Mouse (Mus musculus): ENCODE data around the gene Pde1b. TPM values are rescaled to one million over a fixed set of nuclear protein-coding genes. Genes with fewer than 3 reads are reported as not detected.

The Pde1b gene
- total and polyA plus RNA-seq, 3 experiments: 0.99 to 2.8 (median 1.0) TPM

DNA sequence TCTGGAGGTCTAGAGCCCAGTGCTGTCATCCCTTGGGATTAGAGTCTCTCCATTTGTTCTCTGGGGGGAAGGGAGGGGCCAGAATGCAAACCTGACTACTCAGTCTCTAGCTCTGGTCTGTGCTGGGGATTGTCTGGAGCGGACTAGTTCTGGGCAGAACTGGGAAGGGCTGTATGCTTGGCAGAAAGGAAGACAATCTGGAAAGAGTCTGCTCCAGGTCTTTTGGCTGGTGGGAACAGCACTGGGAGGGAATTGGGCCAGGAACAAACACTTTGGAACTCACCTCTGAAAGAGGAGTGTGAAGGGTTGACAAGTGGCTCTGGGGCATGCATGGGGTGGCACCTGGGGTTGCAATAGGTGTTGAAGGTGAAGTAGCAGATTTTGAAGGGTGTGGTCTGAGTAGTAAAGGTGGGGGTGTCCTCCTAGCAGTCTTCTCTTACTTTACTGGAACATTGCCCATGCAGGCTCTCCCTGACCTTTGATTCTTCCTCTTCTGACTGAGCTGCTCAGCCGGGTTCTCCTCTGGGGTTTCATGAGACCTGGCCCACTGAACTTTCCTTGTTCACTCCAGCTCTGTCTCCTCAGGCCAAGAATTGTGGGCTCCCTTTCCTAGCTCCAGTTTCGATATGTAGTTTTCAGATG lies 19.7 kb downstream of the Pde1b start:
- H3K4me1 ChIP-seq (ENCODE audit: control insufficient read depth, insufficient read depth, low read length): no peaks in the 10 kb centered on the region
- TF ChIP-seq CTCF (IDR thresholded peaks at IDR 0.05) (no peak), EP300 (IDR thresholded peaks at IDR 0.05; ENCODE audit: insufficient read depth, low read depth, low read length) (no peak), POLR2A (IDR thresholded peaks at IDR 0.05; ENCODE audit: insufficient read depth, low read depth, low read length) (no peak)
- H3K27ac ChIP-seq: no peak overlapping the region
- no peak for DNase-seq
- no peak overlapping the region for H3K4me3 ChIP-seq
- no peaks in the 10 kb centered on the region for H3K27me3 ChIP-seq (ENCODE audit: control insufficient read depth, insufficient read depth, low read length)
- H3K79me2 ChIP-seq (replicated peaks; ENCODE audit: control insufficient read depth, insufficient read depth, low read length): no peaks in the 10 kb centered on the region
- H3K36me3 ChIP-seq (ENCODE audit: control insufficient read depth, insufficient read depth, low read length): no peaks in the 10 kb centered on the region
- intact Hi-C loops (cut with DNase I): no loop called here
- WGBS: 57% methylated on average over 3 of the region's 3 CpGs
- no peak overlapping the region for H3K9ac ChIP-seq (ENCODE audit: low read depth, low read length)

DNA sequence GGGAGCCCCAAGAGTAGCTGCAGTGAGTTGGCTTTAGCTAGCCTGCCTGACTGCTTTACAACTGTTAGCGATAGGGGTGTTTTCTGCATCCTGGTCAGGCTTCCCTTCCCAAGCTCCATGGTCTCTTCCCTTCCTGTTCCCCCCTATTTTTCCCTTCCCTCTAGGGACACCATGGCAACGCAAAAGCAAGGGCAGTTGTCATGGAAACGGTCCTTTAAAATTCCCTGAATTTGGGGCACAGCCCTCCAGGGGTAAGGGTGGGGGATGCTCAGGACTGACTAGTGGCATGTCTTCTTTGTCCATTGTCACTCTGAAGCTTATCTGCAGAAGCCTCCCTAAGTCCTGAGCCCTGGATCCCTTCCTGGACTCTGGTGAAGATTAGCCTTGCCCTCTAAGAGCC lies 20.3 kb downstream of the Pde1b start:
- no peaks in the 10 kb centered on the region for H3K36me3 ChIP-seq (ENCODE audit: control insufficient read depth, insufficient read depth, low read length)
- 67% methylated on average over 3 of the region's 3 CpGs for WGBS
- no peak for DNase-seq
- no peaks in the 10 kb centered on the region for H3K27me3 ChIP-seq (ENCODE audit: control insufficient read depth, insufficient read depth, low read length)
- H3K4me3 ChIP-seq: no peak overlapping the region
- H3K27ac ChIP-seq: no peak overlapping the region
- intact Hi-C loops (cut with DNase I): no loop called here
- no peaks in the 10 kb centered on the region for H3K79me2 ChIP-seq (replicated peaks; ENCODE audit: control insufficient read depth, insufficient read depth, low read length)
- H3K9ac ChIP-seq (ENCODE audit: low read depth, low read length): no peak overlapping the region
- H3K4me1 ChIP-seq (ENCODE audit: control insufficient read depth, insufficient read depth, low read length): no peaks in the 10 kb centered on the region
- no peak for TF ChIP-seq POLR2A (IDR thresholded peaks at IDR 0.05; ENCODE audit: insufficient read depth, low read depth, low read length)
- TF ChIP-seq EP300 (IDR thresholded peaks at IDR 0.05; ENCODE audit: insufficient read depth, low read depth, low read length): no peak

DNA sequence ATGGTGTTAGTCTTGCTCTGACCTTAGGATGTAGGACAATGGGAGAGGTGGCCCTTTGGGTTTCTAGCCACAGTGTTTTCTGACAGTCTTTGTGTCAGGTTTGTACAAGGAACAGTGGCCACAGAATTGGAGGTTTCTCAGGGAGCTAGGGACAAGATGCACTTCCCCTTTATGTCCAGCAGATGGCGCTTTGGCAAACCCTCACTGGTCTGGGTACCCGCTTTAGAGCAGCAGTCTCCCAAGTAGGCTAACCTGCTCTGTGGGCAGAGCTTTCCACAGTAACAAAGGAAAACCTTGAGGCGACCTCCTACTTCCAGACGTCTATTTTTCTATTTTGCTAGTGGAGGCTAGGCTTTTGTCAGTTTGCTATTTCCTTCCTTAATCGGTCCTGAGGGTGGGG lies 27.5 kb downstream of the Pde1b start:
- Histone ChIP-seq H3K27ac (no peak overlapping the region), H3K79me2 (replicated peaks; ENCODE audit: control insufficient read depth, insufficient read depth, low read length) (no peaks in the 10 kb centered on the region), H3K36me3 (ENCODE audit: control insufficient read depth, insufficient read depth, low read length) (no peaks in the 10 kb centered on the region), H3K4me1 (ENCODE audit: control insufficient read depth, insufficient read depth, low read length) (no peaks in the 10 kb centered on the region), H3K27me3 (ENCODE audit: control insufficient read depth, insufficient read depth, low read length) (no peaks in the 10 kb centered on the region), H3K4me3 (no peak overlapping the region), H3K9ac (ENCODE audit: low read depth, low read length) (no peak overlapping the region)
- peak; percentile 33 to 56 for DNase-seq
- TF ChIP-seq POLR2A (IDR thresholded peaks at IDR 0.05; ENCODE audit: insufficient read depth, low read depth, low read length) (no peak), CTCF (IDR thresholded peaks at IDR 0.05) (peak; percentile 98), EP300 (IDR thresholded peaks at IDR 0.05; ENCODE audit: insufficient read depth, low read depth, low read length) (no peak)
- intact Hi-C loops (cut with DNase I): no loop called here
- WGBS: 9% methylated on average over 5 of the region's 5 CpGs

DNA sequence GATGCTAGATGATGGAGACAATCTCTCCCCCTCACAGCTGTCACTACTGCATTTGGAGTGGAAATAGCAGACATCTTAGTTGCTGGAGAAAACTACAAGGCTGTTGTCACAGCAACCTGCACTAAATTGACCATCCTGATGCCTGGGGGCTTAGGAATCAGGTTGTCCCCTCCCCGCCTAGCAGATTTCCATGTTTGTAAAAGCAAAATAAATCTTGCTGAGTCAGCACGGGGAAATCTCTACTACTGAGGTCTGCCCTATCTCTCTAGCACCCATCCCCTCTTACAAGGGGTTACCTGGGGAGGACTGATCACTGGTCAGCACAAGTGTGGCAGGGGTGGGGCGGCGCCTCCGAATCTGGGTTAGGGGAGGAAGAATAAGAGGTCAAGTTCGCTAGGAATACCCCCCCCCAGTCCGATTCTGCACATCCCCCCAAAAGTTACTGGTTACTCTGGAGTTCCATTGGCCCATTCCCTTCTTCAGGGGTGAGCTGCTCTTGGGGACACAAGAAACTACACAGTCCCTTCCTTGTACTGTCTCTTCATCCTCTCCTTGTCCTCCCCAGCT lies 31.3 kb downstream of the Pde1b start:
- intact Hi-C loops (cut with DNase I): no loop called here
- no peak for DNase-seq
- TF ChIP-seq CTCF (IDR thresholded peaks at IDR 0.05): no peak
- TF ChIP-seq EP300 (IDR thresholded peaks at IDR 0.05; ENCODE audit: insufficient read depth, low read depth, low read length): no peak
- TF ChIP-seq POLR2A (IDR thresholded peaks at IDR 0.05; ENCODE audit: insufficient read depth, low read depth, low read length): no peak
- Histone ChIP-seq H3K27ac (no peak overlapping the region), H3K79me2 (replicated peaks; ENCODE audit: control insufficient read depth, insufficient read depth, low read length) (no peaks in the 10 kb centered on the region), H3K4me3 (no peak overlapping the region), H3K9ac (ENCODE audit: low read depth, low read length) (no peak overlapping the region), H3K36me3 (ENCODE audit: control insufficient read depth, insufficient read depth, low read length) (no peaks in the 10 kb centered on the region), H3K27me3 (ENCODE audit: control insufficient read depth, insufficient read depth, low read length) (peaks cover 8% of the 10 kb centered on the region), H3K4me1 (ENCODE audit: control insufficient read depth, insufficient read depth, low read length) (no peaks in the 10 kb centered on the region)
- WGBS: 91% methylated on average over 7 of the region's 7 CpGs

DNA sequence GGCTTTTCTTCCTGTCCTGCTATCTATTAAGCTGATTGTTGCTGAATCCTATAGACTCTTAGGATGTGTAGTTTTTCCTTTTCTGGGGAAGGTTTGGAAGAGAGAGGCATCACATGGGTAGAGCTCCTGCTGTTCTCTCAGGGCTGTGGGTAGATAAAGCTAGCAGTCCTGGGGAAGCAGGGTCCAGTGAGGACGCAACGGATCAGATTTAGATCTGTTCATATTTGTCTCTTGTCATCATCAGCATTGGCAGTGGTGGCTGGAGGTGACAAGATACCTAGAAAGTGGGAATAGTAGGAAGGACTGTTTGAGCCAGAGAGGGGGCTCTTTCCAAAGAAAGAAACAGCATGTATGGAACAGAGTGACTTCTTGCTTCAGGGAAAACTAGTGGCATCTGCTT lies 32.2 kb downstream of the Pde1b start:
- no peak overlapping the region for H3K27ac ChIP-seq

DNA sequence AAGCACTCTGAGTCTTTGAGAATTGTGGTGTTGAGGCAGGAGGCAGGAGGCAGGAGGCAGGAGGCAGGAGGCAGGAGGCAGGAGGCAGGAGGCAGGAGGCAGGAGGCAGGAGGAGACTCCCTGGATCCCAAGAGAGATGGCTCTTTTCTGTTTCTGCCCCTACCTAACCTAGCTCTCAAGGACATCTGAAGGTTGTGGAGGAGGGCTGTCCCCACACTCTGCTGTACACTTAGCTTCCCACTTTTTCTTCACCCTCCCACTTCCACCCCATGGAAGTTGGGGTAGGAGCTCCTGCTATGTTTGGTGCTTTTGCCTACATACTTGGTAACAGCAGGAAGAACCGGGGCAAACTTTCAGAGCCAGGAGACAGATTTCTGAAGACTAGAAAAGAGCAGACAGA lies 33.0 kb downstream of the Pde1b start:
- WGBS: 59% methylated on average over 1 of the region's 1 CpGs

More for the DNA sequence above, 32.2 kb downstream of the Pde1b start:
- intact Hi-C loops (cut with DNase I): no loop called here
- no peaks in the 10 kb centered on the region for H3K4me1 ChIP-seq (ENCODE audit: control insufficient read depth, insufficient read depth, low read length)
- H3K9ac ChIP-seq (ENCODE audit: low read depth, low read length): no peak overlapping the region
- H3K79me2 ChIP-seq (replicated peaks; ENCODE audit: control insufficient read depth, insufficient read depth, low read length): no peaks in the 10 kb centered on the region
- DNase-seq: no peak
- TF ChIP-seq EP300 (IDR thresholded peaks at IDR 0.05; ENCODE audit: insufficient read depth, low read depth, low read length): no peak
- no peak for TF ChIP-seq POLR2A (IDR thresholded peaks at IDR 0.05; ENCODE audit: insufficient read depth, low read depth, low read length)
- TF ChIP-seq CTCF (IDR thresholded peaks at IDR 0.05): no peak
- H3K36me3 ChIP-seq (ENCODE audit: control insufficient read depth, insufficient read depth, low read length): no peaks in the 10 kb centered on the region
- peaks cover 8% of the 10 kb centered on the region for H3K27me3 ChIP-seq (ENCODE audit: control insufficient read depth, insufficient read depth, low read length)
- H3K4me3 ChIP-seq: no peak overlapping the region
- WGBS: 68% methylated on average over 2 of the region's 2 CpGs

More for the DNA sequence above, 33.0 kb downstream of the Pde1b start:
- H3K27ac ChIP-seq: no peak overlapping the region
- H3K27me3 ChIP-seq (ENCODE audit: control insufficient read depth, insufficient read depth, low read length): peaks cover 8% of the 10 kb centered on the region
- intact Hi-C loops (cut with DNase I): no loop called here
- no peak overlapping the region for H3K9ac ChIP-seq (ENCODE audit: low read depth, low read length)
- no peaks in the 10 kb centered on the region for H3K4me1 ChIP-seq (ENCODE audit: control insufficient read depth, insufficient read depth, low read length)
- peak in 1 of 2 experiments; percentile 7 for DNase-seq
- TF ChIP-seq POLR2A (IDR thresholded peaks at IDR 0.05; ENCODE audit: insufficient read depth, low read depth, low read length) (no peak), EP300 (IDR thresholded peaks at IDR 0.05; ENCODE audit: insufficient read depth, low read depth, low read length) (no peak), CTCF (IDR thresholded peaks at IDR 0.05) (no peak)
- H3K79me2 ChIP-seq (replicated peaks; ENCODE audit: control insufficient read depth, insufficient read depth, low read length): no peaks in the 10 kb centered on the region
- no peak overlapping the region for H3K4me3 ChIP-seq
- H3K36me3 ChIP-seq (ENCODE audit: control insufficient read depth, insufficient read depth, low read length): no peaks in the 10 kb centered on the region
